Mouse (Mus musculus): Measurements from ENCODE around the gene Atg7. TPM values are rescaled to one million over a fixed set of nuclear protein-coding genes. Genes with fewer than 3 reads are reported as not detected.

The Atg7 gene
- total RNA-seq, 4 experiments from 2014 or later: 21.0 to 28.8 (median 28.3) TPM

DNA sequence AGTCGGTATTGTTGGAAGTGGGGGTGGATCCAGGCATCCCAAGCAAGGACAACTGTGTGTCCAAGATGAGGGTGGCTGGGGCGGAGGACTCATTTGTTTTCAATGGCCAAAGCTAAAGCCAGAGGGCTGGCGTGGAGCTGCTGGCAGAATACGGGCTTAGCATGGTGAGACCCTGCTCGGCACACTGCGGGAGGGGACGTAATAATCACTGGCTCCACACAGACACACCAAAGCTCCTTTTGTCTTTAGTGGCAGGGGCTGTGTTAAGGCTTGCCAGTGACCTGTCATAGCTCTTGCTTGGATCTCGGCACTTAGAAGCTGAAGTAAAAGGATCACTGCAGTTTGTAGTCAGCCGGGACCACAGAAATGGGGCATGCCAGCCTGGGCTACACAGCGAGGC, 257.3 kb downstream of the Atg7 start:
- DNase-seq (ENCODE audit: low spot score in 2 of 2): no peak

DNA sequence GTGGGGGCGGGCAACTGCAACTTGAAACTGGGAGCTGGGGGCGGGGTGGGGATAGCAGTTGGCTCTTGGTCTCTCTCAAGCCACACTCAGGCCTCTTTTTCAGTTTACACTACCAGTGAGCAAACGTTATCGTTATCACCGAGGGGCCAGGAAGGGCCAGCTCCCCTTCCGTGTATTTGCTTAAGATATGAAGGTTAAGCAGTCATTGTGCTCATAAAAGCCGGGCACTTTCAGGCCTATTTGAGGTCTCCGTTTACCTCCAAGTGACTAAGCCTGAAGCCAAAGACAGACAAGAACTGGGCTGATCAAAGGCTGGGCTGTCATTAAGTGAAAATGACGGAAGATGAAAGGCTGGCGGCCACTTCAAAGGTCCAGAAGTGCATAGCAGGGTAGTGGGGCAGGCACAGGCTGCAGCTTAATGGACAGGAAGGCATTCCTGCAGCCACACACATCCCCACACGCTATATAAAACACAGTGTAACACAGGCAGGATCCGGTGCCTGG, 258.5 kb downstream of the Atg7 start:
- no peak for DNase-seq (ENCODE audit: low spot score in 2 of 2)

DNA sequence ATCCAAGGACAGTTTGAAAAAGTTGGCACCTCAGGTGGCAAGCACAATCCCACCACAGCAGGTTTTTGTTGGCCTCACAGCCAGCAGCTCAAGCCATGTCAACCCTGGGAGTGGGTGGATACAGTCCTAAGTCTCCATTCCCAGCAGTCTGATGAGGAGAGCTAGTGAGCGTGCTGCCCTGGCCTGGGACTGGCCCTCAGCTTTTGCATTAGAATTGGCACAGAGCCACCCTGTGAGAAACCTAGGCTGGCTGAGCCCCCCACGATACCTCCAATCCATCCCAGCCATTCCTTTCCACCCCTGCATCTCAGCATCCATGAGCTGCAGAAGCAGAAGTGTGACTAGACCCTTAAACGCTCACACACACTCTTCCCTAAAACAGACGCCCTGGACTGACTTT, 259.0 kb downstream of the Atg7 start:
- DNase-seq (ENCODE audit: low spot score in 2 of 2): no peak

DNA sequence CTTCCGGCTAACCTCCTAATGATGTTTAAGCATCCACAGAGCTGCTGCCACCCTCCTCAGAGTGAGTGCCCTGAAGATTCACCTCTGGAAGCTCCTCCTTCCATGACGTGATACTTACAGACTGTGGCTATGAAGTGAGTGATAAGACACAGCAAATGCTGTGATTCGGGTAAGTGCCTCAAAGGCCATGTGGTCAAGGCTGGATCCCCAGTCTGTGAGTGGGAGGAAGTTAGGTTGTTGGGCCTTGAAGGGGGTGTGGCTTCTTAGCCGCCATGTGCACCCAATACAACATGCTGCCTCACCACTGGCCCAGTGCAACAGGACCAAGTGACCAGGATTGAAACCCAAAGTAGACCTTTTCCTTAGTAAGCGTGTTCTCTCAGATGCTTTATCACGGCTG, 261.3 kb downstream of the Atg7 start:
- DNase-seq (ENCODE audit: low spot score in 2 of 2): no peak

DNA sequence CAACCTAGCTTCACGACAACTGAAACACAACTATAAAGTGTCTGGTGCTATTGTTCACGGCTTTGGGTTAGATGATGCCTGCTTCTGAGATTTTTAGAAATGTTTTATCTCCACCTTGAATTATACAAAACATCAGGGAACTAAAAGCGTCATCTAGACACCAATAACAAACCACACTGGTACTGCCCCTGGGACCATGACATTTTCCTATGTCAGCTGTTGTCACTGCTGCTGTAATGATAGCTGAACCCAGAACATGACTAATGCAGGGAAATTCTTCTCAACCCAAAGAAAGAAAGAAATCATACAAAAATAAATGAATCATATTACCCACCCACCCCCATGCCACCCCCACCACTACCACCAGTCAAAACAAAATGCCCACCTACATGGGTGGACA, 261.9 kb downstream of the Atg7 start:
- no peak for DNase-seq (ENCODE audit: low spot score in 2 of 2)

DNA sequence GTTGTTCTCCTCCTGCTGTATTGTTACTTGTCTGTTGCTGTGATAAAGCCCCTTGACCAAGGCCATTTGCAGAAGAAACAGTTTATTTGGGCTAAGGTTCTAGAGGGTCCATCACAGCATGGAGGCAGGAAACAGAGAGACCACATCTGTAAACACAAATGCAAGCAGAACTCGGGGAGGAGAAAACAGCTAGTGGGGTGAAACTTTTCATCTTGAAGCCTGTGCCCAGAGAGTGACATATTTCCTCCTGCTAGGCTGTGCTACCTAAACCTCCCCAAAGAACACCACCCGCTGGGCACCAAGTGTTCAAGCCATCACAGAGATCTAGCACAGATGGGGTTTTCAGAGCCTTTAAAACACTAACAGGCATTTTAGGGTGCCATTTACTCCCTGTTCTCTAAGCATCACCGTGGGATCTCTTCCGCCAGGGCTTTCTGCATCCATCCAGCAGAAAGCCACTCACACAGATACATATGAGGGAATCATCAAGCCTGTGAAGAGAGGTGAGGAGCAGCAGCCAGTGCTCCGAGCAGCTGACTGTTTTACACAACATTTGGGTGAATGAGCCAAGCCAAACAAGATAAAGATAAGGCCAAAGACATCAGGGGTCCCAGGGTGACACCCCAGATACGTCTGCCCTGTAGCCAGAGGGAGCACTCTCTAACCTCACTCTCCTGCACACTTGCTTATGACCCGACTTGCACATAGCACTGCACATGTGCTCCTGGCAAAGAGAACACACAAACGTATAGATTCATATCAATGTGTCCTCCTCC, 262.5 kb downstream of the Atg7 start:
- DNase-seq (ENCODE audit: low spot score in 2 of 2): no peak

DNA sequence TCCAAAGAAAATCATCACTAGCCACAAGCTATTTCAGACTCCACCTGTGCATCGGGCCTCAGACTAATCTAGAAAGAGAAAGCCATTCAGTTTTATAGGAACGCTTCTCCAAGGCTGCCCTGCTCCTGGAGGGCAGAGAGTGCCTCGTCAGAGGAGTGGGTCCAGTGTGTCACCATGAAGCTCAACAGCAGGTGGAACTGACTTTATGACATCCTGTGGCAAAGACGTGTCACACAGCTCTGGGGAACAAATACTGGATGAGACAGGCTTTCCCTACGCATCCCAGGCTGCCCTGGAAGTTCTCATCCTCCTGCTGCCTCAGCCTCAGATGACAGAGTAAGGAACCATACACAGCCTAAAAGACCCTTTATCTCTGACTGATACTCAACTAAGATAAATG, 263.3 kb downstream of the Atg7 start:
- no peak for DNase-seq (ENCODE audit: low spot score in 2 of 2)

DNA sequence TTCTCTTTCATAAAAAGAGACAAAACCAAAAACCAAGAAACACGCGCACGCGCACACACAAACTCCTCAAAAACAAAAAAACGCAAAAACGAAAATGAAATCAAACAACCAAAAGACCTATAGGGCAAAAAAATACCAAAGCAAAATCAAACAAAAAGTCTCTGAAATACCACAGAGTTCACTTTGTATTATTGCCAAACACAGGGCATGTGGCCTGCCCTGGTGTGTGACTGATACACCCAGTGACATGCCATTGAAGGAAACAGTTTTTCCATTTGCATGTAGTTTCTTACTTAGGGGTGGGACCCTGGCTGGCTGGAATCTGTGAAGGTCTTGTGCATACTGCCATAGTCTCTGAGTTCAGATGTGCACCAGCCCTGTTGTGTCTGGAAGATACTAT, 264.6 kb downstream of the Atg7 start:
- DNase-seq (ENCODE audit: low spot score in 2 of 2): no peak

DNA sequence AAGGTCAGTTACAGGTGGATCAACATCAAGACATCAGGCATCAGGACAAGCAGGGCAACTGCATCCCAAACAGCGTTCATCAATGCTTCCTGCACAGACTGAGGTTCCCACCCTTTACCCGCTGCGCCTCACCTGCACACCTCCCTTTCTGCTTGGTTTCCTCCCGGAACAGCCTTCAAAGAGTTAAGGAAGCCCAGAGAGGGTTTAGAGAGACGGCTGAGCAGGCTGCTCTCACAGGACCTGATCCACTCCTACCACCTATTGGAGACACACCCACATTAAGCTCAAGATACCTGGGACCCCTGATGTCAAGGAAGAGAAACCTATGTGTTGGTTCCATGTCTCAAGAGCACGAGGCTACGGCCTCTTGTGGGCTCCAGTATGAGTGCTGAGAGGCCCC, 266.9 kb downstream of the Atg7 start:
- no peak for DNase-seq (ENCODE audit: low spot score in 2 of 2)

Other genes starting within 250 kb of the Atg7 start
- 1 to 10 TPM; 7.7 to 8.4 (median 8.1) TPM for gene Hrh1, start 245.2 kb upstream of the Atg7 start, total RNA-seq (2022)

All from layer of hippocampus, adult 8-10 months (tissue).